Mouse (Mus musculus): ENCODE data around the gene Klk13. TPM values are rescaled to one million over a fixed set of nuclear protein-coding genes. Genes with fewer than 3 reads are reported as not detected.
"Not testable (repeated sequence)": the region's sequence is repeated elsewhere in the genome, so short reads cannot be mapped to it uniquely, and the experiment has no call there.

Klk13 gene
- not detected in 2 replicates for polyA plus RNA-seq (2015; fragmentation: Nextera tagmentation; extraction: Ambion mirVana)

DNA sequence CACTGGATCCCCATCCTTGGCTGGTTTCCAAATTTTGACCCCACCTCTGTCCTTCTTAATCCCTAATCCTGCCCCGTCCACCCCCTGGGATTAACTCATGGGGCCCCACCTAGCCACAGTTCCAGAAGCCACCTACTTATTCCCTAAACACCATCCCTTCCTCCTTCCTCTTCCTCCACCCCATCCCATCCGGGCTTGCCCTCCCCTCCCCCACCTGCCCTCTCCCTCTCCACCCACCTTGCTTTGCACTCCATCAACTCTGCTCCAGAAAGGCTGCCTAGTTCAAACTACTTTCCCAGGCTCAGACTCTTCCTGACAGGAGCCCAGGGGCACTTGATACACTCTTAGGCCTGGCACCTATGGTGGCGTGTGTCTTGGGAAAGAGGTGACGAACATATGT lies at the start of gene Klk13:
TSS of gene Klk13 (plus strand) at position 301 of the 400 bp plus-strand sequence.
- Histone ChIP-seq H3K4me1 (0 out of 2 replicates have a peak, but pooled peaks cover 3% of the 10 kb centered on the region), H3K27ac (no peak within 1 kb of the TSS), H3K4me3 (no peak within 1 kb of the TSS), H3K9me3 (replicated peaks) (no peaks in the 10 kb centered on the region), H3K4me2 (no peak within 1 kb of the TSS), H3K27me3 (0 out of 2 replicates have a peak, but pooled peaks cover 7% of the 10 kb centered on the region), H3K9ac (no peak within 1 kb of the TSS), H3K36me3 (ENCODE audit: poor library complexity, severe bottlenecking) (no peaks in the 10 kb centered on the region)
- no peak for ATAC-seq
- 61% methylated on average over 4 of the region's 4 CpGs for WGBS

DNA sequence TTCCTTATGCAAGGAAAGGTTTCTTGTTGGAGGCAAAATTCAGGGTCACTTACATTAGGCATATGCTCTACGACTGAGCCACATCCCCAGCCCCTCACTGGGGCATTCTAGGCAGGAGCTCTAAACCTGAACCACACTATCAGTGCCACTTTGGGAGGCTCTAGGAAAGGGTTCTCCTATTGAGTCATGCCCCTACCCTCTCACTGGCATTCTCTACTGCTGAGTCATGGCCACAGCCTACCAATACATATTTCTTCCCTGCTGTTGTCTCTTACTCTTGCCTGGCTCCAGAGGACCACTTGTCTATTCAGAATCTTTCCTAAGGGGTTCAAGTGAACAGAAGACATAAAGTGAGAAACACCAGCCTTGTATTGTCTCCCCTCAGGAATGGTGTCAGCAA lies 49.6 kb upstream of the Klk13 start:
- Histone ChIP-seq H3K9ac (no peak overlapping the region), H3K27me3 (no peaks in the 10 kb centered on the region), H3K4me1 (no peaks in the 10 kb centered on the region), H3K27ac (no peak overlapping the region), H3K4me2 (no peak overlapping the region), H3K4me3 (no peak overlapping the region), H3K9me3 (replicated peaks) (no peaks in the 10 kb centered on the region), H3K36me3 (ENCODE audit: poor library complexity, severe bottlenecking) (no peaks in the 10 kb centered on the region)
- ATAC-seq, result no peak
- 96% methylated on average over 1 of the region's 1 CpGs for WGBS

DNA sequence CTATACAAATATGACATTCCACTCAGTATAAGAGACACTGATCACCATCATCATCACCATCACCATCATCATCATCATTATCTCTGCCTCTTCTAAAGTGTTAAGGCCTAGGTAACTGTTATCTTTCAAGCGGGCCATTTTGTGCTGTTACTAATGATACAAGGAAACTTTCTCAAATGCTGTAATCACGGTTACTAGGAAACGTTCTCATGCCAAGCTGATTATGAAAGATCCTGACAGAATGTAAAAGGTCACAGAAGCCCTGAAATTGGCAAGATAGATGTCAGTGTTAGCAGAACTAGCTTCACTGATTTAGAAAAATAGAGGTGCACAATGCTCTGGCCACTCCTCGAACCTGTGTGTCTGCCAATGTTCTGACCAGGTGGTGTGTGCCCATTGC lies 45.1 kb upstream of the Klk13 start:
- H3K9me3 ChIP-seq (replicated peaks); H3K4me3 ChIP-seq; H3K27me3 ChIP-seq; H3K27ac ChIP-seq; ATAC-seq; H3K36me3 ChIP-seq (ENCODE audit: poor library complexity, severe bottlenecking); H3K4me1 ChIP-seq; H3K4me2 ChIP-seq; H3K9ac ChIP-seq: not testable (repeated sequence)
- WGBS, result 95% methylated on average over 4 of the region's 4 CpGs

DNA sequence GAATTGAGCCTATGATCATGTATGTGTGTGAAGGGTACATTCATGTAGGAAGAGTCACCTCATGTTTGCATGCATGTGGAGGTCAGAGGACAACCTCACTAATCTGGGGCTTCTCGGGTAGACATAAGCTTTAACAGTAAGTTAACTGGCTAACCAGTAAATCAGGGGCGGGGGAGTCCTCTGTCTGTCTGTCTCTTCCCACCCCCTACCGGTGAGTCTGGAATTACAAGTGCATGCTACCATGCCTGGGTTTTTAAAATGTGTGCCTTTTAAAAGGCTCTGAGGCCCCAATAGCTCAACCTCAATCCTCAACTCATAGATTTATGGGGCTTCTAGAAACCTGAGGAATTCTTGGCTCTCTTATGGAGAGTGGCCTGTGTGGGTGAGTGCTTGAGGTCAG lies 43.8 kb upstream of the Klk13 start:
- Histone ChIP-seq H3K4me2 (no peak overlapping the region), H3K4me3 (no peak overlapping the region), H3K27ac (no peak overlapping the region), H3K27me3 (no peaks in the 10 kb centered on the region), H3K36me3 (ENCODE audit: poor library complexity, severe bottlenecking) (no peaks in the 10 kb centered on the region), H3K4me1 (peaks cover 9% of the 10 kb centered on the region), H3K9ac (no peak overlapping the region), H3K9me3 (replicated peaks) (no peaks in the 10 kb centered on the region)
- WGBS, result 23% methylated on average over 3 of the region's 3 CpGs
- ATAC-seq, result no peak

DNA sequence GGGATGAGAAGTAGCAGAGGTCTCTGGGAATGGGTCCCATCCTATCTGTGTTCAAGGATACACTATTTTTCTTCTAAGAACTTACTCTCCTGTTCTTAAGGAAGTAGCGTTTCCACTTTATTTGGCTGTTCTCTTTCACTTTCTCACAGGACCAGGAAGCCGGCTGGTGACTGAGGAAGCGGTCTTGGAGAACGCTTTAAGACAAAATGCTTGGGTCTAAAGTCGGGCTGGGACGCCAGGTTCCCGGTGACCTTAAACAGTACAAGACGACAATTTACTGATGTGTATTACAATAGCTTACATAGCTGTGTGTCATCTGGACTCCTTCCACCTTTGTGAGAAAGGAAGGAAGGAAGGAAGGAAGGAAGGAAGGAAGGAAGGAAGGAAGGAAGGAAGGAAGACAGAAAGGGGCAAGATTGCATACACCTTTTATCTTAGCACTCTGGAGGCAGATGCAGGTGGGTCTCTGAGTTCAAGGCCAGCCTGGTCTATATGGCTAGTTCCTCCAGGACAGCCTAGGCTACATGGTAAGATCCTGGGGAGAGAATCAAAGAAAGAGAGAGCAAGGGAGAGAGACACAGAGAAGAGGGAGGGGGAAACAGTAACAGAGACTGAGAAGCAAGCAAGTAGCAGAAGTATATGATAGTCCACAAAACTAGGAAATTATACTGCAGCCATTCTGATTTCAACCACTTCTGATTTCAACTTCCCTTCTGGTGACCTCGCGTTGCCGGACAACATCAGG lies 41.1 kb upstream of the Klk13 start:
- no peaks in the 10 kb centered on the region for H3K27me3 ChIP-seq
- peaks cover 11% of the 10 kb centered on the region for H3K4me1 ChIP-seq
- H3K9ac ChIP-seq, result peak overlapping the region; percentile 79
- H3K4me3 ChIP-seq, result peak overlapping the region; percentile 66
- no peak overlapping the region for H3K27ac ChIP-seq
- peaks cover 20% of the 10 kb centered on the region for H3K36me3 ChIP-seq (ENCODE audit: poor library complexity, severe bottlenecking)
- peak overlapping the region; percentile 86 for H3K4me2 ChIP-seq
- ATAC-seq, result peak; percentile 63
- WGBS, result 67% methylated on average over 11 of the region's 11 CpGs
- no peaks in the 10 kb centered on the region for H3K9me3 ChIP-seq (replicated peaks)

DNA sequence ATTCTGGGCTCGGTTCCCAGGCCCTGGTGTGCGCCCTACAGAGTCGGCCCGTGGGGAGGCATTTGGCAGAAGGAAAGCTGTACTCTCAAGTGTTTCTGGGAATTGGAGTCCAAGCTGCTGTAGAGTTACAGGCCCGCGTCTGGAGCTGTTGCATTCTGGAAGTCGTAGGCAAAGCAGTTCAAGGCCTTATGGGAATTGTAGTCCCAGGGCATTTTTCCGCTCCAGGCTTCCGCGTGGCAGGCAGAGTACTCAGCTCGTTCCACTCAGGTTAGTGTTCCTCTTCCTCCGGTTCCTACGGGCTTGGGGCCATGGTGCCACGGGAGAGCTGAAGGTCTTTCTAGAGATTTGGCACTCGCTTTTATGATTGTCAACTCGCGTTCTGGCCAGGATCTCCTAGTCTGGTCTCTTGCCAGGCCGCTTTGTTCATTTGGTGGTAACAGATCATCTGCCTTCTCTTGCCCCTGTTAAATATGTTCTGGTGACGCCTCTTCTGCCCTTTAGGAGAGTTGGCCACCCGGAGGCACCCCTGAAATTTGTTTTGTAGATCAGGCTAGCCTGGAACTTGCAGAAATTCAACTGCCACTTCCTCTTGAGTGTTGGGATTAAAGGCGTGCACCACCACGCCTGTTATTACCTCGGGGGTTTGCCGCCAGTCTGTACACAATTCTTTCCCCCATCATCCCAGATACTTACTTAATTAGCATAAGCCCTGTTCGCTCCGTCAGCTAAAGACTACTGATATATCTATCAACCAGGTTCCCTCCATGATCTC lies 40.4 kb upstream of the Klk13 start, which contains the start of gene Ctu1:
TSS of gene Ctu1 (plus strand) at position 208 of the 772 bp plus-strand sequence.
- peak within 1 kb of the TSS; percentile 66 for H3K4me3 ChIP-seq
- ATAC-seq, result peak; percentile 96
- peak within 1 kb of the TSS; percentile 86 for H3K4me2 ChIP-seq
- H3K9me3 ChIP-seq (replicated peaks), result no peaks in the 10 kb centered on the region
- H3K36me3 ChIP-seq (ENCODE audit: poor library complexity, severe bottlenecking), result peaks cover 28% of the 10 kb centered on the region
- H3K4me1 ChIP-seq, result peaks cover 11% of the 10 kb centered on the region
- peak within 1 kb of the TSS; percentile 79 for H3K9ac ChIP-seq
- H3K27ac ChIP-seq, result no peak within 1 kb of the TSS; the same call in 1 of the 2 replicates
- under 1% methylated on average over 26 of the region's 26 CpGs for WGBS
- H3K27me3 ChIP-seq, result no peaks in the 10 kb centered on the region

DNA sequence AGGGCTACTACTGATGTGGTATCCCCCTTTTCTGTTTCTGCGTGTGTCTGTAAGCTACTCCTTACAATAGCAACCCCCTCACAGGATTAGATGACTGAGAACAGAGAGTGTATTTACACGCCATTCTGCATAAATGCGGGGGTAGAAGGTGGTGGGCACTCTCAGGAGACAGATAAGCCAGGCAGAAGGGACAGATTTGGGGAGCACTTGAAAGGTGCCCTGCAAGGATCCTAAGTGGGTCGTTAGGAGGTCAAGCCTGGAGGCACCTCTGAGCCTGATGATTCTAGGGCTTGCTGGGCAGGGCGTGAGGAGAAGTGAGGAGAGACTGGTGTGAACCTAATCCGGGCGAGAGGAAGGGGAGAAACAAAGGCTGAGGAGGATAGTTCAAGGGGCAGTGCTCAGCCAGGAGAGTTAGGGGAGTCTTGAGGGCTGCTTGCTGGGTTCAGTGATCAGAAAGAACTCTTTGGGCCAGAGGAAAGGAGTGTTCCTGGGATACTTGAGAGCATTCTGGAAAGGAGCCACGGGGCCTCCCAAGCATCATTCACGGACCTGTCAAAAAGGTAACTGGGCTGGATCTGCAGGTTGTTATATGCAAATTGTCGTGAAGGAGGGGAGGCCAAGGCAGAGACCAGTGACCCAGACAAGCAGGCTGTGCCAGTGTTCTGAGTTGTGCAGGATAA lies 39.6 kb upstream of the Klk13 start:
- H3K4me2 ChIP-seq, result peak overlapping the region; percentile 86
- no peaks in the 10 kb centered on the region for H3K27me3 ChIP-seq
- peaks cover 35% of the 10 kb centered on the region for H3K36me3 ChIP-seq (ENCODE audit: poor library complexity, severe bottlenecking)
- 12% methylated on average over 10 of the region's 10 CpGs for WGBS
- H3K4me1 ChIP-seq, result peaks cover 11% of the 10 kb centered on the region
- peak overlapping the region; percentile 66 for H3K4me3 ChIP-seq
- H3K9me3 ChIP-seq (replicated peaks), result no peaks in the 10 kb centered on the region
- peak overlapping the region; percentile 79 for H3K9ac ChIP-seq
- 0 out of 2 replicates have a peak, but pooled peaks have one; percentile 0 for ATAC-seq
- no peak overlapping the region; the same call in 1 of the 2 replicates for H3K27ac ChIP-seq

DNA sequence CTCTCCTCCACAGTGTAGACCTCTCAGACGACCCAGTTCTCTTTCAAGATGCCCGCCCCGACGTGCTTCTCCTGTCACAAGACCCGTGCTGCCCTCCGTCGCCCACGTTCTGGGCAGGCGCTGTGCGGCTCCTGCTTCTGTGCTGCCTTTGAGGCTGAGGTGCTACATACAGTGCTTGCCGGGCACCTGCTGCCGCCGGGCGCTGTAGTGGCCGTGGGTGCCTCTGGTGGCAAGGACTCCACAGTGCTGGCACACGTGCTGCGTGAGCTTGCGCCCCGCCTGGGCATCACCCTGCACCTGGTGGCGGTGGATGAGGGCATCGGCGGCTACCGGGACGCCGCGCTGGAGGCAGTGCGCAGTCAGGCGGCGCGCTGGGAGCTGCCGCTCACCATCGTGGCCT lies 37.3 kb upstream of the Klk13 start:
- H3K9me3 ChIP-seq (replicated peaks), result no peaks in the 10 kb centered on the region
- H3K4me1 ChIP-seq, result peaks cover 11% of the 10 kb centered on the region
- H3K36me3 ChIP-seq (ENCODE audit: poor library complexity, severe bottlenecking), result peaks cover 44% of the 10 kb centered on the region
- no peak overlapping the region for H3K27ac ChIP-seq
- no peak for ATAC-seq
- H3K4me3 ChIP-seq, result no peak overlapping the region
- no peak overlapping the region for H3K9ac ChIP-seq
- H3K4me2 ChIP-seq, result no peak overlapping the region
- no peaks in the 10 kb centered on the region for H3K27me3 ChIP-seq
- WGBS, result 94% methylated on average over 32 of the region's 32 CpGs

DNA sequence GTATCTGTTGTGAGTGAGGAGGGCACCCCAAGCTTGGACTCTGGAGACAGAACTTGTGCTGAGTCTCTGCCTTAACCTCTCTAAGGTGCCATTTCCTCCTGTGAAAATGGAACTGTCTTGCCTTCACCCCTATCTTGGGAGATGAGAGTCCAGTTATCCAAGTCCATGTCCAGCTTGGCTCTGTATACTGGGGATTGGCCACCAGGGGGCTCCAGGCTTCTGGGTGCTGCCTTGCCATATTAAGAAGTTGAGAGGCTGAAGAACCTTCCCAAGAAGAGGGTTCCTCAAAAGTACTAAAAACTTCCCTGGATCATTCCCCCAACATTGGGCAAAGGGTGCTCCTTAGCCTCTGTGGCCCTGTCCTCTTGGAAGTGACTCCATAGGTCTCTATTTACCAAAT lies 33.9 kb upstream of the Klk13 start:
- Histone ChIP-seq H3K27me3 (no peaks in the 10 kb centered on the region), H3K9ac (no peak overlapping the region), H3K4me2 (no peak overlapping the region), H3K36me3 (ENCODE audit: poor library complexity, severe bottlenecking) (peaks cover 44% of the 10 kb centered on the region), H3K4me3 (no peak overlapping the region), H3K9me3 (replicated peaks) (no peaks in the 10 kb centered on the region), H3K27ac (no peak overlapping the region), H3K4me1 (0 out of 2 replicates have a peak, but pooled peaks cover 2% of the 10 kb centered on the region)
- no peak for ATAC-seq

DNA sequence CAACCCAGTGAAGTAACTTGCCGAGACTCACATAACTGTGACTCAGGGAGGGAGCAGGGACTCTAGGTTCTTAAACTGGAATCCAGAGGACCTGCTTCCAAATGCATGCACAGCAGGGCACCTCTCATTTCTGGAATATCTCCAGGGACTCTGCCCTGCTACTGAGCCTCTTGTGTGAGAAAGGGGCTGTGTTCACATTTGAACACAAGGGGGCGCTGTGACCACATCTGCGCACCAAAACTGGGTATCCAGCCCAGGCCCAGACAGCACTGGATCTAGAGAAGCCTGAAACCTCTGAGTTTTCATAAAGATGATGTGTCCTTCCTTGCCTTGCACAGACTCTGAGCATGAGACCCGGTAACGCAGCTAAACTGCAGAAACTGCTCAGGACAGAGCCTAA lies 31.4 kb upstream of the Klk13 start:
- Histone ChIP-seq H3K27ac (no peak overlapping the region), H3K4me2 (no peak overlapping the region), H3K27me3 (no peaks in the 10 kb centered on the region), H3K4me3 (no peak overlapping the region), H3K9ac (no peak overlapping the region), H3K4me1 (no peaks in the 10 kb centered on the region), H3K36me3 (ENCODE audit: poor library complexity, severe bottlenecking) (peaks cover 27% of the 10 kb centered on the region), H3K9me3 (replicated peaks) (no peaks in the 10 kb centered on the region)
- WGBS, result 21% methylated on average over 5 of the region's 5 CpGs
- peak; percentile 54; the same call in 1 of the 2 replicates for ATAC-seq

DNA sequence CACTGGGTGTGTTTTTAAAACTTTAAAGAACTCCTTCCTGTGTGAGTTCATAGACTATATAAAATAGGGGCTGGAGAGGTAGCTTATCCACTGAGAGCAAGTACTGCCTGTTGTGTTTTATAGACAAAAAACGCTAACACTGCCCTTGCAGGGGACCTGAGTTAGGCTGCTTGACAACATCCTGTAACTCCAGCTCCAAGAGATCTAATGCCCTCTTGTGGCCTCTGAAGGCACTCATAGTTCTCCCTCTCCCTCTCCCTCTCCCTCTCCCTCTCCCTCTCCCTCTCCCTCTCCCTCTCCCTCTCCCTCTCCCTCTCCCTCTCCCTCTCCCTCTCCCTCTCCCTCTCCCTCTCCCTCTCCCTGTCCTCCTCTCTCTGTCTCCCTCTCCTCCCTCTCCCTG lies 29.9 kb upstream of the Klk13 start:
- WGBS, result 19% methylated on average over 1 of the region's 1 CpGs
- peaks cover 11% of the 10 kb centered on the region for H3K36me3 ChIP-seq (ENCODE audit: poor library complexity, severe bottlenecking)
- not testable (repeated sequence) for ATAC-seq; H3K9ac ChIP-seq; H3K27me3 ChIP-seq; H3K4me2 ChIP-seq; H3K4me1 ChIP-seq; H3K4me3 ChIP-seq; H3K27ac ChIP-seq; H3K9me3 ChIP-seq (replicated peaks)

DNA sequence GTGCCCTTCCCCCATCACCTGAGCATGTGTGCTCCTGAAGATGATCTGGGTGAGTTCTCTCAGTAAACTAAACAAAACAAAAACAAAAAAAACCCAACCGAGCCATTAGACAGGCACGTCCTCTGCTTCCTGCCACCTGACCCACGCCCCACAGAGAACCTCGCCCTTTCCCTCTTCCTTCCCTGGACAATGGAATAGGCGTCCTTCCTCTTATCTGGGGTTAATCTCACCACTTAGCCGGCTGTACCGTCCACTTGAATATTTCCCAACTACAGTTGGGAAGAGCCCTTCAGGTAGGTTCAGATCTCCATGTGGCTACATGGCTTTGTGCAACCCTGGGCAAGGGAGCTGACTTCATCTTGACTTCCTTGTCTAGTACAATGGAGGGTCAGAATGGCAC lies 27.3 kb upstream of the Klk13 start:
- 77% methylated on average over 7 of the region's 7 CpGs for WGBS
- H3K27me3 ChIP-seq, result no peaks in the 10 kb centered on the region
- H3K4me2 ChIP-seq, result no peak overlapping the region
- H3K4me3 ChIP-seq, result no peak overlapping the region
- no peaks in the 10 kb centered on the region; the same call in 1 of the 2 replicates for H3K9me3 ChIP-seq (replicated peaks)
- no peak overlapping the region for H3K9ac ChIP-seq
- H3K36me3 ChIP-seq (ENCODE audit: poor library complexity, severe bottlenecking), result no peaks in the 10 kb centered on the region
- H3K27ac ChIP-seq, result no peak overlapping the region
- no peak for ATAC-seq
- no peaks in the 10 kb centered on the region for H3K4me1 ChIP-seq

Data from forebrain, embryonic 13.5 days (tissue).